Mouse (Mus musculus) liver, embryonic 14.5 days (tissue): ENCODE measurements at regions not wholly inside any gene's neighbourhood (a gene's known extent, or its start where the extent isn't known, plus 50 kb on each side); places are given as distances from the start of the nearest gene placed in this dataset.

ENCODE experiments used
- ATAC-seq: fragments of 200-750 bp; cut with Nextera tagmentation; 2 replicates; pipeline ENCODE4 v1.8.0; 2017; ENCODE audit warnings: moderate number of reproducible peaks, mild to moderate bottlenecking, moderate library complexity; ENCODE audit not compliant: insufficient read depth
- DNase-seq, 3 experiments: peaks; one replicate each; pipeline ENCODE4 v3.0.0-alpha.2; 2012 to 2013; ENCODE audit warnings: low read depth in 3 of 3, low spot score in 3 of 3
- H3K27ac ChIP-seq: fragments of 300-500 bp; sonication (generic); 2 replicates; pipeline ENCODE4 v1.5.1; 2014; ENCODE audit warnings: moderate library complexity, mild to moderate bottlenecking, control low read depth, inconsistent platforms
- H3K27me3 ChIP-seq: fragments of 300-500 bp; sonication (generic); 2 replicates; pipeline ENCODE4 v1.6.1; 2014; ENCODE audit warnings: mild to moderate bottlenecking, low read length, moderate library complexity; ENCODE audit not compliant: control insufficient read depth, insufficient read depth
- H3K36me3 ChIP-seq: fragments of 300-500 bp; sonication (generic); replicated peaks from 2 replicates; pipeline ENCODE4 v1.6.1; 2014; ENCODE audit warnings: low read depth; ENCODE audit not compliant: control insufficient read depth, insufficient read depth
- H3K4me1 ChIP-seq, 2 experiments: fragments of 200-500 bp in 1 of 2; fragments of 300-500 bp in 1 of 2; sonication (generic) in 1 of 2; replicated peaks; 2 replicates each; pipeline ENCODE4 v1.6.1; 2012 to 2014; ENCODE audit warnings: antibody characterized with exemption in 1 of 2, inconsistent platforms in 1 of 2, low read length in 1 of 2; ENCODE audit not compliant: control insufficient read depth in 2 of 2, insufficient read depth in 2 of 2
- H3K4me2 ChIP-seq: fragments of 300-500 bp; sonication (generic); 2 replicates; pipeline ENCODE4 v1.6.1; 2014; ENCODE audit warnings: low read depth, mild to moderate bottlenecking, control low read depth, moderate library complexity
- H3K4me3 ChIP-seq, 2 experiments: fragments of 200-500 bp in 1 of 2; fragments of 300-500 bp in 1 of 2; sonication (generic) in 1 of 2; 2 replicates each; pipeline ENCODE4 v1.5.1; 2012 to 2014; ENCODE audit warnings: low read depth in 2 of 2, low read length in 2 of 2, mild to moderate bottlenecking in 2 of 2, control low read depth in 1 of 2, inconsistent platforms in 1 of 2, moderate library complexity in 1 of 2; ENCODE audit not compliant: insufficient read depth in 1 of 2
- H3K9ac ChIP-seq: fragments of 300-500 bp; sonication (generic); replicated peaks from 2 replicates; pipeline ENCODE4 v1.6.1; 2014; ENCODE audit warnings: mild to moderate bottlenecking, control low read depth, moderate library complexity
- H3K9me3 ChIP-seq: fragments of 300-500 bp; sonication (generic); 2 replicates; pipeline ENCODE4 v1.6.1; 2016; ENCODE audit warnings: low read length, mixed read lengths; ENCODE audit not compliant: control insufficient read depth
- CTCF ChIP-seq: IDR thresholded peaks from 2 replicates; pipeline ENCODE4 v1.5.1; 2016; ENCODE audit warnings: antibody characterized with exemption, low read depth, control low read depth
- EP300 ChIP-seq: IDR thresholded peaks from 2 replicates; pipeline ENCODE4 v1.6.1; 2016; ENCODE audit warnings: antibody characterized with exemption, low read depth
- WGBS: fragments of 180-500 bp; shearing (Covaris S2); extraction: QIAGEN DNeasy Blood & Tissue Kit; methylation state at CpG from one replicate; pipeline ENCODE4 v1.1.7; 2014; ENCODE audit not compliant: insufficient replicate concordance; 5-methylcytosine and 5-hydroxymethylcytosine counted together

GRCm38 (mm10) chrX:166673404-166673803, 87.9 kb upstream of the Egfl6 start:
- Histone ChIP-seq H3K36me3 (no peaks in the 10 kb centered on the region), H3K4me1 (0 out of 4 replicates have a peak, but pooled peaks cover 0 to 3% of the 10 kb centered on the region in 2 experiments), H3K27me3 (no peaks in the 10 kb centered on the region), H3K4me2 (no peak overlapping the region), H3K4me3 (no peak overlapping the region), H3K27ac (no peak overlapping the region), H3K9me3 (no peaks in the 10 kb centered on the region), H3K9ac (no peak overlapping the region)
- WGBS = 54% methylated on average over 3 of the region's 3 CpGs
- DNase-seq (no peak), ATAC-seq (no peak)
- TF ChIP-seq EP300 (no peak), CTCF (no peak)

- 0 out of 4 replicates have a peak, but pooled peaks cover 0 to 3% of the 10 kb centered on the region in 2 experiments for H3K4me1 ChIP-seq
- DNase-seq (no peak), ATAC-seq (peak; percentile 85)
- H3K4me2 ChIP-seq = no peak overlapping the region
- TF ChIP-seq CTCF (no peak), EP300 (peak; percentile 34)
- no peak overlapping the region for H3K27ac ChIP-seq
- no peak overlapping the region for H3K9ac ChIP-seq
- H3K27me3 ChIP-seq = no peaks in the 10 kb centered on the region
- H3K9me3 ChIP-seq = no peaks in the 10 kb centered on the region
- no peaks in the 10 kb centered on the region for H3K36me3 ChIP-seq
- H3K4me3 ChIP-seq = no peak overlapping the region
- WGBS = 63% methylated on average over 1 of the region's 1 CpGs
These were observed 87.1 kb upstream of the Egfl6 start for GRCm38 (mm10) chrX:166672617-166673016.

GRCm38 (mm10) chrX:166671853-166672252, 86.3 kb upstream of the Egfl6 start:
- H3K27me3 ChIP-seq = no peaks in the 10 kb centered on the region
- H3K27ac ChIP-seq = no peak overlapping the region
- TF ChIP-seq CTCF (no peak), EP300 (no peak)
- H3K9ac ChIP-seq = no peak overlapping the region
- H3K36me3 ChIP-seq = no peaks in the 10 kb centered on the region
- H3K4me2 ChIP-seq = no peak overlapping the region
- DNase-seq = no peak
- no peak overlapping the region for H3K4me3 ChIP-seq
- WGBS = 66% methylated on average over 4 of the region's 4 CpGs
- no peak for ATAC-seq
- no peaks in the 10 kb centered on the region for H3K9me3 ChIP-seq
- H3K4me1 ChIP-seq = 0 out of 4 replicates have a peak, but pooled peaks cover 0 to 3% of the 10 kb centered on the region in 2 experiments

- TF ChIP-seq EP300 = no peak
- no peak for TF ChIP-seq CTCF
- Histone ChIP-seq H3K4me3 (no peak overlapping the region), H3K9me3 (no peaks in the 10 kb centered on the region), H3K27me3 (no peaks in the 10 kb centered on the region), H3K27ac (no peak overlapping the region), H3K9ac (no peak overlapping the region), H3K4me1 (0 out of 4 replicates have a peak, but pooled peaks cover 0 to 1% of the 10 kb centered on the region in 2 experiments), H3K4me2 (no peak overlapping the region), H3K36me3 (no peaks in the 10 kb centered on the region)
- 38% methylated on average over 2 of the region's 2 CpGs for whole genome bisulfite sequencing
- ATAC-seq (peak; percentile 52; the same call in 1 of the 2 replicates), DNase-seq (no peak)
These were observed 80.8 kb upstream of the Egfl6 start for GRCm38 (mm10) chrX:166666304-166666703.

GRCm38 (mm10) chrX:166661808-166662207, 76.3 kb upstream of the Egfl6 start:
- 30% methylated on average over 6 of the region's 6 CpGs for WGBS
- no peak for DNase-seq
- no peak overlapping the region for H3K4me3 ChIP-seq
- 0 out of 4 replicates have a peak, but pooled peaks cover 0 to 2% of the 10 kb centered on the region in 2 experiments for H3K4me1 ChIP-seq
- H3K9me3 ChIP-seq = no peaks in the 10 kb centered on the region
- no peaks in the 10 kb centered on the region for H3K27me3 ChIP-seq
- no peak for ATAC-seq
- H3K4me2 ChIP-seq = no peak overlapping the region; the same call in 1 of the 2 replicates
- no peaks in the 10 kb centered on the region for H3K36me3 ChIP-seq
- TF ChIP-seq EP300 (no peak), CTCF (no peak)
- no peak overlapping the region for H3K27ac ChIP-seq
- no peak overlapping the region for H3K9ac ChIP-seq
